Mouse (Mus musculus): Measurements from ENCODE around the gene Mbd3l1. TPM values are rescaled to one million over a fixed set of nuclear protein-coding genes. Genes with fewer than 3 reads are reported as not detected.

Mbd3l1 gene
- polyA plus RNA-seq, 1 experiment from 2014 or later = not detected

Small RNA genes lying within 50 kb of the gene (microRNA-seq; reads per million reads assigned to microRNA genes)
- not detected for gene Gm22854

Other genes with a start within 250 kb of the Mbd3l1 start
- gene Chordc1, start 186.2 kb upstream of the Mbd3l1 start, polyA plus RNA-seq (2015; fragmentation: Nextera tagmentation; extraction: Ambion mirVana) = 78.2 and 80.0 TPM in 2 replicates
- 6.2 and 6.5 TPM in 2 replicates for gene Naalad2, start 75.4 kb upstream of the Mbd3l1 start, polyA plus RNA-seq (2015; fragmentation: Nextera tagmentation; extraction: Ambion mirVana)
- not detected in 2 replicates for gene Ubtfl1, start 73.9 kb upstream of the Mbd3l1 start, polyA plus RNA-seq (2015; fragmentation: Nextera tagmentation; extraction: Ambion mirVana)
- gene Mbd3l2, start 47.7 kb upstream of the Mbd3l1 start, polyA plus RNA-seq (2015; fragmentation: Nextera tagmentation; extraction: Ambion mirVana) = not detected in 2 replicates
- 3.0 and 3.6 TPM in 2 replicates for gene Zfp558, start 91 bp upstream of the Mbd3l1 start, polyA plus RNA-seq (2015; fragmentation: Nextera tagmentation; extraction: Ambion mirVana)
- gene Muc16, start 196.2 kb downstream of the Mbd3l1 start, polyA plus RNA-seq (2015; fragmentation: Nextera tagmentation; extraction: Ambion mirVana) = 1.5 and 1.9 TPM in 2 replicates